Mouse (Mus musculus) pancreas, adult 10 weeks (tissue): ENCODE measurements around the gene Vmn1r124. TPM values are rescaled to one million over a fixed set of nuclear protein-coding genes. Genes with fewer than 3 reads are reported as not detected.

Source experiments
- polyA plus RNA-seq: library from polyadenylated mRNA; stranded (reverse); fragments of 350-450 nt; fragmentation: Illumina TruSeq; extraction: RNeasy Lipid Tissue Mini Kit (QIAGEN cat#74804); gene quantifications from one replicate; pipeline ENCODE4 v1.2.3, GENCODE M21; 2015; ENCODE audit warnings: low read depth, low replicate concordance; ENCODE audit not compliant: insufficient read depth

Vmn1r124 gene
- not detected for polyA plus RNA-seq

GRCm38 (mm10) chr7:21260517-21260916, at the start of gene Vmn1r124:
Gene Vmn1r124, minus strand, starts transcription at chr7:21260617.

GRCm38 (mm10) chr7:21301367-21301766, 41.0 kb upstream of the Vmn1r124 start, which contains the start of gene Vmn1r126:
Gene Vmn1r126, minus strand, starts transcription at chr7:21301467.

GRCm38 (mm10) chr7:21271879-21272278, 11.5 kb upstream of the Vmn1r124 start, which contains the start of gene Vmn1r125:
Gene Vmn1r125, plus strand, starts transcription at chr7:21272179.

Other genes starting within 250 kb of the Vmn1r124 start
- not detected for gene Vmn1r119, start 248.2 kb downstream of the Vmn1r124 start, polyA plus RNA-seq
- gene Vmn1r120, start 206.8 kb downstream of the Vmn1r124 start, polyA plus RNA-seq, result not detected
- gene Vmn1r121, start 162.1 kb downstream of the Vmn1r124 start, polyA plus RNA-seq, result not detected
- gene Vmn1r122, start 126.5 kb downstream of the Vmn1r124 start, polyA plus RNA-seq, result not detected
- not detected for gene Vmn1r123, start 98.4 kb downstream of the Vmn1r124 start, polyA plus RNA-seq
- not detected for gene Gm5157, start 70.2 kb downstream of the Vmn1r124 start, polyA plus RNA-seq
- not detected for gene Vmn1r125, start 11.6 kb upstream of the Vmn1r124 start, polyA plus RNA-seq
- not detected for gene Vmn1r126, start 40.9 kb upstream of the Vmn1r124 start, polyA plus RNA-seq
- not detected for gene Vmn1r127, start 59.2 kb upstream of the Vmn1r124 start, polyA plus RNA-seq
- gene Vmn1r128, start 88.8 kb upstream of the Vmn1r124 start, polyA plus RNA-seq, result not detected
- gene Vmn1r129, start 100.7 kb upstream of the Vmn1r124 start, polyA plus RNA-seq, result not detected
- gene Gm6882, start 172.1 kb upstream of the Vmn1r124 start, polyA plus RNA-seq, result not detected